Comparison of ENCODE assay signal across 19 mouse cellular contexts in genomic region chr13:45915026-45915425, GRCm38 (mm10). TPM values are rescaled to one million over a fixed set of nuclear protein-coding genes. Genes with fewer than 3 reads are reported as not detected.
DNase-seq lines count a peak whose midpoint lies in the region; ATAC-seq and TF ChIP-seq lines count a peak whose summit lies in the region.
"Had no signal": no experiment of that assay in that cellular context is flagged by ENCODE, and none has a peak within 500 bp of the region (broad histone marks: within the 10 kb centered on the region; RNA-seq: fewer than 3 reads in every experiment).

No protein-coding gene starts in this region.

- H3K4me1 ChIP-seq in lung, postnatal 0 days (ENCODE audit: insufficient read depth, low read depth, low read length), result peaks cover 5% of the 10 kb centered on the region; the same call in 1 of the 2 replicates
- H3K4me1 ChIP-seq: limb, embryonic 12.5 days had no signal

- H3K4me3 ChIP-seq in lung, postnatal 0 days (ENCODE audit: low read depth, low read length), result no peak overlapping the region
- H3K4me3 ChIP-seq: embryonic facial prominence, embryonic 13.5 days; heart, embryonic 13.5 days; limb, embryonic 12.5 days; lung, embryonic 15.5 days; midbrain, embryonic 13.5 days; myocyte had no signal

- ATAC-seq in lung, postnatal 0 days, result peak; percentile 35; the same call in 1 of the 2 replicates
- ATAC-seq: midbrain, embryonic 13.5 days had no signal

- no peak for TF ChIP-seq CTCF in lung, postnatal 0 days (IDR thresholded peaks at IDR 0.05)

- no peak overlapping the region for H3K4me2 ChIP-seq in lung, postnatal 0 days (replicated peaks; ENCODE audit: low read depth, low read length)
- H3K4me2 ChIP-seq: embryonic facial prominence, embryonic 13.5 days; heart, embryonic 13.5 days; hindbrain, embryonic 14.5 days; limb, embryonic 12.5 days; lung, embryonic 15.5 days; midbrain, embryonic 13.5 days had no signal

- DNase-seq in adrenal gland, postnatal 14 days, result peak; percentile 42
- no peak for DNase-seq in adrenal gland, adult 8-10 months
- DNase-seq in lung, postnatal 0 days (ENCODE audit: low spot score), result no peak
- no peak for DNase-seq in lung, adult 18-20 months
- DNase-seq in kidney, adult 9 months, result peak; percentile 63
- peak; percentile 24 to 43 for DNase-seq in kidney, postnatal 4 days
- DNase-seq in cerebellum, postnatal 36 days, result no peak
- DNase-seq in spleen, postnatal 14 days (ENCODE audit: low spot score in 2 of 2), result no peak
- DNase-seq: heart, adult 18-20 months; heart, postnatal 36 days; thymus, adult 2 months had no signal

- H3K36me3 ChIP-seq in lung, postnatal 0 days (ENCODE audit: insufficient read depth, low read length), result no peaks in the 10 kb centered on the region
- H3K36me3 ChIP-seq: embryonic facial prominence, embryonic 13.5 days; limb, embryonic 12.5 days; lung, embryonic 15.5 days; midbrain, embryonic 13.5 days had no signal

- no peaks in the 10 kb centered on the region for H3K9me3 ChIP-seq in lung, postnatal 0 days (ENCODE audit: low read length)
- H3K9me3 ChIP-seq: embryonic facial prominence, embryonic 13.5 days; G1E; heart, embryonic 13.5 days; limb, embryonic 12.5 days; lung, embryonic 15.5 days; midbrain, embryonic 13.5 days had no signal

- H3K27ac ChIP-seq in lung, postnatal 0 days (ENCODE audit: low read length), result no peak overlapping the region
- H3K27ac ChIP-seq: embryonic facial prominence, embryonic 13.5 days; heart, embryonic 13.5 days; hindbrain, embryonic 14.5 days; limb, embryonic 12.5 days; lung, embryonic 15.5 days; midbrain, embryonic 13.5 days had no signal

- 67% methylated on average over 2 of the region's 2 CpGs for WGBS in lung, postnatal 0 days

- H3K27me3 ChIP-seq in lung, postnatal 0 days (replicated peaks; ENCODE audit: insufficient read depth, low read length), result no peaks in the 10 kb centered on the region
- H3K27me3 ChIP-seq: embryonic facial prominence, embryonic 13.5 days; heart, embryonic 13.5 days; limb, embryonic 12.5 days; lung, embryonic 15.5 days; midbrain, embryonic 13.5 days had no signal

- H3K9ac ChIP-seq in lung, postnatal 0 days (replicated peaks; ENCODE audit: low read depth), result no peak overlapping the region
- H3K9ac ChIP-seq: embryonic facial prominence, embryonic 13.5 days; heart, embryonic 13.5 days; hindbrain, embryonic 14.5 days; limb, embryonic 12.5 days; lung, embryonic 15.5 days; midbrain, embryonic 13.5 days had no signal

- TF ChIP-seq EP300 in lung, postnatal 0 days (IDR thresholded peaks at IDR 0.05), result no peak

RNA-seq across cellular contexts. Expression of gene Atxn1, which starts 49.8 kb away (rescaled TPM):
- 32.4 and 34.6 TPM in 2 replicates for total RNA-seq in adrenal gland, postnatal 14 days (2021)
- 10 to 100 TPM; 32.0 to 59.9 (median 48.1) TPM for total RNA-seq in adrenal gland, adult 8-10 months (2022)
- polyA plus RNA-seq in lung, postnatal 0 days (2015; fragmentation: Nextera tagmentation; extraction: Ambion mirVana), result 11.9 and 14.7 TPM in 2 replicates

Comparison
In these comparisons a context has a peak if more than half of its experiments do, and no peak if none do; other contexts are left out.
1. DNase-seq: peak in adrenal gland, postnatal 14 days (single experiment), kidney, adult 9 months (single experiment) and kidney, postnatal 4 days (2 of 2); none in adrenal gland, adult 8-10 months (single experiment), lung, postnatal 0 days (single experiment), lung, adult 18-20 months (0 of 2), cerebellum, postnatal 36 days (0 of 2) and spleen, postnatal 14 days (0 of 2).